Mouse (Mus musculus): ENCODE measurements around the gene Apol8. TPM values are rescaled to one million over a fixed set of nuclear protein-coding genes. Genes with fewer than 3 reads are reported as not detected.

Apol8 gene
- polyA plus RNA-seq, 1 experiment from 2014 or later = not detected

DNA sequence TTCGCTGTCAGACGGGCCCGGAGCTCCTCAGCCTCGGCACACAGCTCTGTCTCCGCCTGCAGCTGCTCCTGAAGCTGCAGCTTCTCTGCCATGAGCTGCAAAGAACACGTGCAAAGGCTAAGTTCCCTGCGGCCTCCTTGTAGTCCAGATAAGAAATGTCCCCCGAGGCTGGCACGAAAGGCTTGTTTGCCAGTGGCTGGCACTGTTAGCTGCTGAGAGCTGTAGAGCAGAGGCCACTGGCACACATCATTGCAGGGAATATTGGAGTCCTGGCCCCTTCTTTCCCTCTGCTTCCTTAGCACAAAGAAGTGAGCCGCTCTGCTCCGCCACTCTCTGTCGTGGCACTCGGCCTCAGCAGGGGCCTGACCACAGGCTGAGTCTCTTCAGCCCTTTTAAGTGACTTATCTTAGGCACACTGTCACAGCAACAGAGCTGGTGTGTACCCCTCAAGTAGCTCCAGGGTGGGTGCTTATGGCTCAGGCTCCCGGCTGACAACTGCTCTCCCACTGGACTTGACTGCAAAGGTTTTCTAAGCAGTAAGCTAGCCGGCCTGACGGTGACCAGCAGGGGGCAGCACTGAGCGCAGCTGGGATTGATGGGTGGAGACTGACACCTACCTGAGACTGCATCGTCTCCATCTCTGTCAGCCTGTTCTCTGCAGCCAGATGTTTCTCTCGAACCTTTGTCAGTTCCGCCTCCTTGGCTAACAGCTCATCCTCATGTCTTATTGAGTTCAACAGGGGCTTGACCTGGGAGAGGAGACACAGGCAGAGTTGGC lies 18.6 kb upstream of the Apol8 start:
- WGBS = 67% methylated on average over 20 of the region's 20 CpGs
- no peak overlapping the region for H3K9ac ChIP-seq (ENCODE audit: low read length)
- peaks cover 60% of the 10 kb centered on the region for H3K36me3 ChIP-seq (ENCODE audit: control insufficient read depth, insufficient read depth, low read length)
- H3K4me1 ChIP-seq (ENCODE audit: control insufficient read depth, insufficient read depth, low read length) = no peaks in the 10 kb centered on the region
- H3K4me2 ChIP-seq (ENCODE audit: low read depth, severe bottlenecking) = no peak overlapping the region
- H3K27ac ChIP-seq (replicated peaks; ENCODE audit: low read depth, low read length) = no peak overlapping the region
- no peaks in the 10 kb centered on the region for H3K9me3 ChIP-seq (ENCODE audit: control insufficient read depth, low read length)
- H3K4me3 ChIP-seq (ENCODE audit: low read depth, low read length) = no peak overlapping the region
- ATAC-seq (ENCODE audit: insufficient number of reproducible peaks, low FRiP score, low TSS enrichment, low read depth) (no peak), DNase-seq (ENCODE audit: low spot score) (peak; percentile 91)
- H3K27me3 ChIP-seq (ENCODE audit: control insufficient read depth, insufficient read depth, low read length) = no peaks in the 10 kb centered on the region

DNA sequence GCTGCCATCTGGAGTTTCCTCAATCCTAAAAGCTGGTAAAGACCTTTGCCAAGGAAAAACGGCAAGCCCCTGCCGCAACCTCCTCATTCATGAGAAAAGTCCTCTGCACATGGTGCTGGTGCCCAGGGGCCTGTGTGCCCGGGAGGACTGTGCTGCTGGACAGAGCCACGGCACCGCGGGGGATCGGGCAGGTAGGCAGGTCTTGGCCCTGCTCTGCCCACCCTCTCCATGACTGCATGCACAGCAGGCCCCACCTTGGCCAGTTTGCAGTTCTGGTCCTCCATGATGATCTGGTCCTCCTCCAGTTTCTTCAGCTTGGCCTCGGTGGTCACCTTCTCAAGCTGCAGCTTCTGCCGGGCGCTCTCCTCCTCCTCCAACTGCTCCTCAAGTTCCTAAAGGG lies 17.5 kb upstream of the Apol8 start:
- WGBS = 95% methylated on average over 10 of the region's 10 CpGs
- H3K27me3 ChIP-seq (ENCODE audit: control insufficient read depth, insufficient read depth, low read length) = no peaks in the 10 kb centered on the region
- ATAC-seq (ENCODE audit: insufficient number of reproducible peaks, low FRiP score, low TSS enrichment, low read depth) (no peak), DNase-seq (ENCODE audit: low spot score) (no peak)
- peaks cover 58% of the 10 kb centered on the region for H3K36me3 ChIP-seq (ENCODE audit: control insufficient read depth, insufficient read depth, low read length)
- H3K27ac ChIP-seq (replicated peaks; ENCODE audit: low read depth, low read length) = no peak overlapping the region
- no peak overlapping the region for H3K4me3 ChIP-seq (ENCODE audit: low read depth, low read length)
- no peak overlapping the region for H3K4me2 ChIP-seq (ENCODE audit: low read depth, severe bottlenecking)
- no peaks in the 10 kb centered on the region for H3K4me1 ChIP-seq (ENCODE audit: control insufficient read depth, insufficient read depth, low read length)
- H3K9ac ChIP-seq (ENCODE audit: low read length) = no peak overlapping the region
- no peaks in the 10 kb centered on the region for H3K9me3 ChIP-seq (ENCODE audit: control insufficient read depth, low read length)

DNA sequence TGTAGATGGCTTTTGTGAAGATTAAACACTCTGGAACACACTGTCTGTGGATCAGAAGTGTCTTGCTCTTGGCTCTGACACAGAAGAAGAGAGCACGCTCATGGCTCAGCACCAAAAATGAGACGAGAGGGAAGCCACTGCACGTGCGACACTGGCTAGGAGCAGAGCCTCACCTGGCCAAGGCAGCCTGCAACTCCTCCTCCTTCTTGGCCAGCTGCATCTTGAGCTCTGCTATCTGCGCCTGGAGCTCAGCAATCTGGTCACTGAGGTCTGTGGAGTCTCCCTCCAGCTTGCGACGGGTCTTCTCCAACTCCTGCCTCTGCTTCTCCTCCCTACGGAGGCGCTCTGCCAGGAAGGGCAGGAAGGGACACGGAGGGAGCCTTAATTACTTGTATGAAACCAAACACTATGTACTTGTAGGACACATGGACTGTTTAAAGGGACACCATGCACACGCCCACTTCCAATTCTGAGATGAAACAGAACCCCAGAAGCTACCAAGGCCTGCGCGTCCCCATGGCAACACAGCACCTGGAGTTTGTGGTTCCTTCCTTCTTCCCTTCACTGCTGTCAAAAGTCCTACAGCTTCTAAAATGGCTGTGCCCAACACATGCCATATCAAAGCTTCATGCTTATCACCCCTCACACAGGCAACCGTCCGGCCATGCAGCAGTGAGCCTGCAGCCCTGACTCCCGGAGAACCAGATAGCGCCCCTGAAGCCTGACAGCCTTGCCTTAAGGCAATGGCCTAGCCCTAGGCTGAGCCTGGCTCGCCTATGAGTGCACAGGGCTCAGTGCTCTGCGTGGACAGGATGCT lies 16.5 kb upstream of the Apol8 start:
- H3K9me3 ChIP-seq (ENCODE audit: control insufficient read depth, low read length) = no peaks in the 10 kb centered on the region
- no peak overlapping the region for H3K4me2 ChIP-seq (ENCODE audit: low read depth, severe bottlenecking)
- H3K27me3 ChIP-seq (ENCODE audit: control insufficient read depth, insufficient read depth, low read length) = no peaks in the 10 kb centered on the region
- WGBS = 90% methylated on average over 19 of the region's 19 CpGs
- ATAC-seq (ENCODE audit: insufficient number of reproducible peaks, low FRiP score, low TSS enrichment, low read depth) (no peak), DNase-seq (ENCODE audit: low spot score) (no peak)
- H3K27ac ChIP-seq (replicated peaks; ENCODE audit: low read depth, low read length) = no peak overlapping the region
- H3K36me3 ChIP-seq (ENCODE audit: control insufficient read depth, insufficient read depth, low read length) = peaks cover 60% of the 10 kb centered on the region
- H3K9ac ChIP-seq (ENCODE audit: low read length) = no peak overlapping the region
- no peaks in the 10 kb centered on the region for H3K4me1 ChIP-seq (ENCODE audit: control insufficient read depth, insufficient read depth, low read length)
- H3K4me3 ChIP-seq (ENCODE audit: low read depth, low read length) = no peak overlapping the region

DNA sequence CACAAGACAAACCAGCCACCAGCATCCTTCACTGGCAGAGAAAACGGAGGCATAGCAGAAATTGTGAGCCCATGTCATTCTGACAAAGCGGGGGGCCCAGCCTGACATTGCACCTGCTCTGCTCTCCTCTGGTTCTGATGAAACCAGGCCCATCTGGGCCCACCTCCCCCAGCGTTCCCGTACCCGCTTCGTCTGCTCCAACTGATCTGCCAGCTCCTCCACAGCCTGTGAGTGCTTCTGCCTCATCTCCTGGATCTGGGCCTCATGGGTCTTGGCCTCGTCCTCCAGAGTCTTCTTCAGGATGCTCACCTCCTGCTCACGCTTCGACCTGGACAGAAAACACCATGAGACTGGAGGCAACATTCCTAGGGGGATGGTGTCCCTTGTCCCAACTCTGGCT lies 14.1 kb upstream of the Apol8 start:
- Histone ChIP-seq H3K4me3 (ENCODE audit: low read depth, low read length) (no peak overlapping the region), H3K36me3 (ENCODE audit: control insufficient read depth, insufficient read depth, low read length) (peaks cover 62% of the 10 kb centered on the region), H3K9ac (ENCODE audit: low read length) (no peak overlapping the region), H3K9me3 (ENCODE audit: control insufficient read depth, low read length) (no peaks in the 10 kb centered on the region), H3K4me1 (ENCODE audit: control insufficient read depth, insufficient read depth, low read length) (no peaks in the 10 kb centered on the region), H3K27me3 (ENCODE audit: control insufficient read depth, insufficient read depth, low read length) (no peaks in the 10 kb centered on the region), H3K27ac (replicated peaks; ENCODE audit: low read depth, low read length) (no peak overlapping the region), H3K4me2 (ENCODE audit: low read depth, severe bottlenecking) (no peak overlapping the region)
- WGBS = 90% methylated on average over 9 of the region's 9 CpGs
- DNase-seq (ENCODE audit: low spot score) = no peak
- no peak for ATAC-seq (ENCODE audit: insufficient number of reproducible peaks, low FRiP score, low TSS enrichment, low read depth)

DNA sequence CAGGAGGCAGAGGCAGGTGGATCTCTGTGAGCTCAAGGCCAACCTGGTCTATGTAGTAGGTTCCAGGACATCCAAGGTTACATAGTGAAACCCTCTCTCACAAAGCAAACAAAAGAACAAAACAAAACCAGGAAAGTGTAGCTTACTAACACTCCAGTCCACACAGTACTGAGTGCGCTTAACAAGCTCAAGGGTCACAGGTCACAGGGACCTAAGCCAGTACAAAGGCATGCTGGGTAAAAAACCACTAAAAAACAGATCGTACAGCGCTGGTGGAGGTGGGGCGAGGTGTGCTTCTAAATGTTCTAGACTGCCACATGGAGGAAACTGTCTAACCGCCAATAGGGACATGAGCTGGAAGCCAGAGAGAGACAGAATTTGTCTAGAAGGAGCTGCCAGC lies 13.5 kb upstream of the Apol8 start:
- H3K27ac ChIP-seq (replicated peaks; ENCODE audit: low read depth, low read length) = no peak overlapping the region
- no peak overlapping the region for H3K4me2 ChIP-seq (ENCODE audit: low read depth, severe bottlenecking)
- no peaks in the 10 kb centered on the region for H3K9me3 ChIP-seq (ENCODE audit: control insufficient read depth, low read length)
- ATAC-seq (ENCODE audit: insufficient number of reproducible peaks, low FRiP score, low TSS enrichment, low read depth) = no peak
- H3K36me3 ChIP-seq (ENCODE audit: control insufficient read depth, insufficient read depth, low read length) = peaks cover 57% of the 10 kb centered on the region
- no peak overlapping the region for H3K9ac ChIP-seq (ENCODE audit: low read length)
- H3K4me3 ChIP-seq (ENCODE audit: low read depth, low read length) = no peak overlapping the region
- H3K4me1 ChIP-seq (ENCODE audit: control insufficient read depth, insufficient read depth, low read length) = no peaks in the 10 kb centered on the region
- 94% methylated on average over 5 of the region's 5 CpGs for WGBS
- H3K27me3 ChIP-seq (ENCODE audit: control insufficient read depth, insufficient read depth, low read length) = no peaks in the 10 kb centered on the region
- no peak for DNase-seq (ENCODE audit: low spot score)

DNA sequence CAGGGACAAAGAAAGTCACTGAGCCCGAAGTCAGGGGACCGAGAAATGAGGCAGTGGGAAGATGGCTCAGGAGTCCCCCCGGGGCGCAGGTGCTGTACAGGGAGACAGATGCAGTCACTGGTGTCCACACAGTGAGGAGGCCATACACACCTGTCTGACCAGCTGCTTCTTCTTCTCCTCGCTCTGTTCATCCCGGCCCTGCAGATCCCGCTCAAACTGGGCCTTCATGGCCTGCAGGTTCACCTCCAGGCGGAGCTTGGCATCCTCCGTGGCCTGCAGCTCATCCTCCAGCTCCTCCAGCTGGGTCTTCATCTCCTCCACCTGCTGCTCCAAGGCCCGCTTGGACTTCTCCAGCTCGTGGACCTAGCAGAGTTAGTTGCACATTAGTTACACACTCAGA lies 10.2 kb upstream of the Apol8 start:
- H3K27ac ChIP-seq (replicated peaks; ENCODE audit: low read depth, low read length) = no peak overlapping the region
- H3K4me2 ChIP-seq (ENCODE audit: low read depth, severe bottlenecking) = no peak overlapping the region
- no peak overlapping the region for H3K4me3 ChIP-seq (ENCODE audit: low read depth, low read length)
- 90% methylated on average over 11 of the region's 11 CpGs for WGBS
- ATAC-seq (ENCODE audit: insufficient number of reproducible peaks, low FRiP score, low TSS enrichment, low read depth) (no peak), DNase-seq (ENCODE audit: low spot score) (no peak)
- no peaks in the 10 kb centered on the region for H3K9me3 ChIP-seq (ENCODE audit: control insufficient read depth, low read length)
- no peaks in the 10 kb centered on the region for H3K4me1 ChIP-seq (ENCODE audit: control insufficient read depth, insufficient read depth, low read length)
- H3K9ac ChIP-seq (ENCODE audit: low read length) = no peak overlapping the region
- H3K27me3 ChIP-seq (ENCODE audit: control insufficient read depth, insufficient read depth, low read length) = no peaks in the 10 kb centered on the region
- H3K36me3 ChIP-seq (ENCODE audit: control insufficient read depth, insufficient read depth, low read length) = peaks cover 49% of the 10 kb centered on the region

GRCm38 (mm10) chr15:77765484-77766093 lies 8.8 kb upstream of the Apol8 start:
- Histone ChIP-seq H3K27ac (replicated peaks; ENCODE audit: low read depth, low read length) (no peak overlapping the region), H3K9ac (ENCODE audit: low read length) (no peak overlapping the region), H3K4me3 (ENCODE audit: low read depth, low read length) (no peak overlapping the region), H3K4me2 (ENCODE audit: low read depth, severe bottlenecking) (no peak overlapping the region), H3K36me3 (ENCODE audit: control insufficient read depth, insufficient read depth, low read length) (peaks cover 46% of the 10 kb centered on the region), H3K27me3 (ENCODE audit: control insufficient read depth, insufficient read depth, low read length) (no peaks in the 10 kb centered on the region), H3K4me1 (ENCODE audit: control insufficient read depth, insufficient read depth, low read length) (no peaks in the 10 kb centered on the region), H3K9me3 (ENCODE audit: control insufficient read depth, low read length) (no peaks in the 10 kb centered on the region)
- DNase-seq (ENCODE audit: low spot score) = no peak
- 94% methylated on average over 16 of the region's 16 CpGs for WGBS
- ATAC-seq (ENCODE audit: insufficient number of reproducible peaks, low FRiP score, low TSS enrichment, low read depth) = no peak

GRCm38 (mm10) chr15:77764391-77765006 lies 7.7 kb upstream of the Apol8 start:
- no peak for ATAC-seq (ENCODE audit: insufficient number of reproducible peaks, low FRiP score, low TSS enrichment, low read depth)
- H3K36me3 ChIP-seq (ENCODE audit: control insufficient read depth, insufficient read depth, low read length) = peaks cover 42% of the 10 kb centered on the region

More at GRCm38 (mm10) chr15:77764391-77765006, 7.7 kb upstream of the Apol8 start:
- WGBS = 89% methylated on average over 13 of the region's 13 CpGs
- no peaks in the 10 kb centered on the region for H3K27me3 ChIP-seq (ENCODE audit: control insufficient read depth, insufficient read depth, low read length)
- no peak overlapping the region for H3K4me3 ChIP-seq (ENCODE audit: low read depth, low read length)
- H3K4me2 ChIP-seq (ENCODE audit: low read depth, severe bottlenecking) = no peak overlapping the region
- no peak overlapping the region for H3K9ac ChIP-seq (ENCODE audit: low read length)
- no peak for DNase-seq (ENCODE audit: low spot score)
- no peak overlapping the region for H3K27ac ChIP-seq (replicated peaks; ENCODE audit: low read depth, low read length)
- H3K4me1 ChIP-seq (ENCODE audit: control insufficient read depth, insufficient read depth, low read length) = no peaks in the 10 kb centered on the region
- H3K9me3 ChIP-seq (ENCODE audit: control insufficient read depth, low read length) = no peaks in the 10 kb centered on the region

Measured in limb, embryonic 11.5 days (tissue).